Mouse (Mus musculus): ENCODE measurements around the gene Aph1c. TPM values are rescaled to one million over a fixed set of nuclear protein-coding genes. Genes with fewer than 3 reads are reported as not detected.

Aph1c gene
- polyA plus RNA-seq, 1 experiment from 2014 or later = 2.7 TPM

DNA sequence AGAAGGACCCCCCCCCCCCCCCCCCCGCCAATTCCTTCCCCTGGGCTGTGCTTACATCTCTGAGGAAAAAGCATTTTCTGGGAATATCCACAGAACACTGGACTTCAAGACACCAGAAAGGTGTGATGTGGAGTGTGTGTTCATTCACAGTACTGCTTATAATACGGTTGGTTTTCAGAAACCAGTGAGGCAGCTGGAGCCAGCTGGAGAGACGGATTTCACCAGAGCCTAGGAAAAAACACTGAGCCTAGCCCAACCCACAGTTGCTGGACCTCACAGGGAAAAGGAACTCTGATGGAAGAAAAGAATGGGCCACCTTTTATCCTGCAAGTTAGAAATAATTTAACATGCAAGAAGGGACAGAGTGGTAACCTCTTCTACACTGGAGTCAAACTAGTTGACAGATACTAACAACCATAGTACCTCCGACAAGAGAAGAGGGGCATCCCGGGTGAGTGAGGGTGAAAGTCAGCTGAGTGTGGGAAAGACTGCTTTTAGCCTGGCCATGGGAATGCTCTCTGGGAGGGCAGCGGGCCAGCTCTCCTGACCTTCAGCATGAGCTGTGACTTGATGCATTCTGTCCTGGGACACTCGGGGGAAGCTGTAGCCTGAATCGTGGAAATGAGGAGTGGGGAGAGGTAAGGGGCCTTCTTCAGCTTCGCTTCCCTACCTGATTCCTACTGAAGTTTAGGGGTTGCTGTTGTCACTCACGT, 37.6 kb upstream of the Aph1c start:
- no peak overlapping the region for H3K4me3 ChIP-seq
- peaks cover 5% of the 10 kb centered on the region; the same call in 1 of the 2 replicates for H3K4me1 ChIP-seq
- H3K4me2 ChIP-seq = no peak overlapping the region
- peaks cover 7% of the 10 kb centered on the region; the same call in 1 of the 2 replicates for H3K9me3 ChIP-seq
- no peak overlapping the region for H3K9ac ChIP-seq
- 0 out of 2 replicates have a peak, but pooled peaks cover 9% of the 10 kb centered on the region for H3K36me3 ChIP-seq
- H3K27ac ChIP-seq = no peak overlapping the region
- H3K27me3 ChIP-seq = no peaks in the 10 kb centered on the region
- ATAC-seq (ENCODE audit: insufficient number of reproducible peaks, insufficient read depth, low FRiP score, low TSS enrichment, low read depth) = no peak
- 76% methylated on average over 10 of the region's 10 CpGs for WGBS

DNA sequence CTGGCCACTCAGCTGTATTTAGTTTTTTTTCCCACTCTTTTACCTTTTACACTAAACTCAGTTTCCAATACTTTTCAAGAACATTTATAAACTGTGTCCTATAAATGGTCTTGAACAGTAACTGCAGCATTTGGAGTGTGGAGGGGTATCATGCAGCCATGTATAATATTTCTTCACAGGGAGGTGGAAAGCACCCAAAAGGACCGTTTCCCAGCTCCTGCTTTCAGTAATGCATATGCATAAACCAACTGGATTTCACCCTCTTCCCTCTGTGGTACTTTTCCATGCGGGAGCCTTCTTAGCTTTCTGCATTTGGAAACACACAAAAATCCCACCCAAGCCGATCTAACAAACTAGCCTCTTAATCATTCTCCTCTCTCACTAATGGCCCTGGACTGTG, 30.2 kb upstream of the Aph1c start:
- H3K36me3 ChIP-seq = peaks cover 11% of the 10 kb centered on the region
- peak overlapping the region; percentile 48; the same call in 1 of the 2 replicates for H3K27ac ChIP-seq
- ATAC-seq (ENCODE audit: insufficient number of reproducible peaks, insufficient read depth, low FRiP score, low TSS enrichment, low read depth) = no peak
- peaks cover 28% of the 10 kb centered on the region for H3K4me1 ChIP-seq
- H3K4me2 ChIP-seq = no peak overlapping the region
- H3K27me3 ChIP-seq = no peaks in the 10 kb centered on the region
- H3K9ac ChIP-seq = no peak overlapping the region
- H3K9me3 ChIP-seq = no peaks in the 10 kb centered on the region
- WGBS = 61% methylated on average over 3 of the region's 3 CpGs
- H3K4me3 ChIP-seq = no peak overlapping the region

DNA sequence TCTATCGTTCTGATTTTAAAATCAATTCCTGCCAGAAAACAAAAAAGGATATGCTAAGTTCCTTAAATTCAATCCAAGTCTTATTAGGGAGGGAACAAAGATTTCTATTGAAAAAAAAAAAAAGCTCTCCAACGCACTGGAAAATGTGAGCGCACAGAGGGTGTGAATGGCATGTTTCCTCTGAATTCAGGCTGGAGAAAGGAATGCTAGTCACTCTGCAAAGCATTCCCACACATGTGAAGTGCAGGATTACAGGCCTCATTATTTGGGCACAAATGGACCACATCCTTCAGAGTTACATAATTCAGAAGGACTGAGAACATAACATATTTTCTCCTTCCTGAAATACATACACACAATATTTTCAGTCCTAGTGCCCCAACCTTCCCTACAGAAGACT, 28.9 kb upstream of the Aph1c start:
- Histone ChIP-seq H3K4me1 (peaks cover 28% of the 10 kb centered on the region), H3K4me3 (no peak overlapping the region), H3K9me3 (no peaks in the 10 kb centered on the region), H3K36me3 (peaks cover 23% of the 10 kb centered on the region), H3K9ac (no peak overlapping the region), H3K4me2 (no peak overlapping the region), H3K27me3 (no peaks in the 10 kb centered on the region), H3K27ac (peak overlapping the region; percentile 39)
- WGBS = 45% methylated on average over 3 of the region's 3 CpGs
- ATAC-seq (ENCODE audit: insufficient number of reproducible peaks, insufficient read depth, low FRiP score, low TSS enrichment, low read depth) = no peak

DNA sequence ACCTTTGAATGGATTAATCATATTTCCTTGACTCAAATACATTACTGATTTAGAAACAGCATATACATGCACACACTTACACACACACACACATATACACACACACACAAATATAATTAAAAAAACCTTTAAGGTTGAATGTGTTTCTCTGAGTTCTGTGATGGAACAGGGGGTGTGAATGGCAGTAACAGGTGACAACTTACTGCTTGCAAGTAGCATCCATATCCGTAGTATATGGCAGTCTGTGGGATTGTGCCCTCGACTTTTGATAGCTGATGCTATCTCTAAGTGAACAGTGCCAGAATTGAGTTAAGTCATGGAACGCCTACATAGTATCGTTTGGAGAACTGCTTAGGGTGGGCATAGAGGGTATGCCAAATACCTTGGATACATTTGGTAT, 27.7 kb upstream of the Aph1c start:
- H3K4me1 ChIP-seq = peaks cover 28% of the 10 kb centered on the region
- no peak for ATAC-seq (ENCODE audit: insufficient number of reproducible peaks, insufficient read depth, low FRiP score, low TSS enrichment, low read depth)
- H3K27me3 ChIP-seq = no peaks in the 10 kb centered on the region
- H3K27ac ChIP-seq = no peak overlapping the region
- H3K9ac ChIP-seq = no peak overlapping the region
- no peak overlapping the region for H3K4me2 ChIP-seq
- H3K9me3 ChIP-seq = no peaks in the 10 kb centered on the region
- H3K36me3 ChIP-seq = peaks cover 32% of the 10 kb centered on the region
- H3K4me3 ChIP-seq = no peak overlapping the region
- 88% methylated on average over 4 of the region's 4 CpGs for WGBS

GRCm38 (mm10) chr9:66861104-66861767, 26.7 kb upstream of the Aph1c start:
- Histone ChIP-seq H3K4me2 (no peak overlapping the region), H3K4me3 (no peak overlapping the region), H3K27ac (peak overlapping the region; percentile 64), H3K27me3 (no peaks in the 10 kb centered on the region), H3K9ac (no peak overlapping the region), H3K36me3 (peaks cover 35% of the 10 kb centered on the region), H3K9me3 (no peaks in the 10 kb centered on the region), H3K4me1 (peaks cover 28% of the 10 kb centered on the region)
- no peak for ATAC-seq (ENCODE audit: insufficient number of reproducible peaks, insufficient read depth, low FRiP score, low TSS enrichment, low read depth)
- WGBS = 56% methylated on average over 5 of the region's 5 CpGs

DNA sequence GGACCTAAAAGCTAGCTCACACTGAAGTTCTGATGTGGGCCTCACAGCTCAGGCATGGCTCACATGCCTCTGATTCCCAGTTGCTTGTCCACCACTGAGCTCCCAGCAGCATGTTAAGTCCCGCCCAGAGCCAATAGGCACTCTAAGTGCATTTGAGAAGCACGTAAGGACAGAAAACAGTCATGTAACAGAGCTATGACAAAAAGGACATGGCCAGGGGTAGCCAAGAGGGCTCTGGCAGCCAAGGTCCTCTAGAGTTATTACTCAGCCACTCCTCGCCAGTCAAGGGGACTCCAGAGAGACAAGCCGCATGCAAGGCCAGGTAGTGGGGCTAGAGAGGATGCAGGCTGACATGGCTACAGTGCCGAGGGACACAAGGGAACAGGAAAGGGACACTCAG, 25.0 kb upstream of the Aph1c start:
- Histone ChIP-seq H3K4me2 (no peak overlapping the region), H3K4me3 (no peak overlapping the region), H3K4me1 (peaks cover 23% of the 10 kb centered on the region), H3K9me3 (no peaks in the 10 kb centered on the region), H3K27ac (no peak overlapping the region), H3K9ac (no peak overlapping the region), H3K36me3 (peaks cover 35% of the 10 kb centered on the region), H3K27me3 (no peaks in the 10 kb centered on the region)
- 89% methylated on average over 5 of the region's 5 CpGs for WGBS
- no peak for ATAC-seq (ENCODE audit: insufficient number of reproducible peaks, insufficient read depth, low FRiP score, low TSS enrichment, low read depth)

DNA sequence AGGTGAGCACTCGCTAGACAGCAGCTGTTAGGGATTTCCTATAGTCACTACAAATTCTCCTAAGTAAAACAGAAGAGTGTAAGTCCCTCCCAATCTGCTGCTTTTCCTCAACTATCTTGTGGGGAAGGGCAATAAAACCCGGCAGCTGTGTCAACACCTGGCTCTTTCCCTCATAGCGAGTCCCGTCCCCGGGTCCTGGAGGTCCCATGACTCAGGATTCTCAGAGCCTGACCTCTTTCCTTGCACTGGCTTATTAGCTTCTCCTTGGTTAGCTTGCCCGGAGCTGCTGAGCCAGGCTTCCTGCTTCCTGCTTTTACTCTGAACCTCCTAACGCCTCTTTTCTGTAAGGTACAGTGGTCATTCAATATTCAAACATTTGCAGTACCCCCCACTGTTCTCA, 21.3 kb upstream of the Aph1c start:
- no peaks in the 10 kb centered on the region for H3K9me3 ChIP-seq
- WGBS = 70% methylated on average over 7 of the region's 7 CpGs
- no peak overlapping the region for H3K4me2 ChIP-seq
- H3K9ac ChIP-seq = no peak overlapping the region
- ATAC-seq (ENCODE audit: insufficient number of reproducible peaks, insufficient read depth, low FRiP score, low TSS enrichment, low read depth) = no peak
- peaks cover 6% of the 10 kb centered on the region for H3K4me1 ChIP-seq
- no peak overlapping the region for H3K27ac ChIP-seq
- no peak overlapping the region for H3K4me3 ChIP-seq
- peaks cover 41% of the 10 kb centered on the region for H3K36me3 ChIP-seq
- no peaks in the 10 kb centered on the region for H3K27me3 ChIP-seq

GRCm38 (mm10) chr9:66852592-66852991, 18.1 kb upstream of the Aph1c start:
- no peak overlapping the region for H3K4me3 ChIP-seq
- H3K27me3 ChIP-seq = no peaks in the 10 kb centered on the region
- no peak for ATAC-seq (ENCODE audit: insufficient number of reproducible peaks, insufficient read depth, low FRiP score, low TSS enrichment, low read depth)
- WGBS = 75% methylated on average over 6 of the region's 6 CpGs
- H3K4me1 ChIP-seq = no peaks in the 10 kb centered on the region
- H3K9ac ChIP-seq = no peak overlapping the region
- H3K36me3 ChIP-seq = peaks cover 26% of the 10 kb centered on the region
- H3K27ac ChIP-seq = no peak overlapping the region
- H3K4me2 ChIP-seq = no peak overlapping the region
- no peaks in the 10 kb centered on the region for H3K9me3 ChIP-seq

DNA sequence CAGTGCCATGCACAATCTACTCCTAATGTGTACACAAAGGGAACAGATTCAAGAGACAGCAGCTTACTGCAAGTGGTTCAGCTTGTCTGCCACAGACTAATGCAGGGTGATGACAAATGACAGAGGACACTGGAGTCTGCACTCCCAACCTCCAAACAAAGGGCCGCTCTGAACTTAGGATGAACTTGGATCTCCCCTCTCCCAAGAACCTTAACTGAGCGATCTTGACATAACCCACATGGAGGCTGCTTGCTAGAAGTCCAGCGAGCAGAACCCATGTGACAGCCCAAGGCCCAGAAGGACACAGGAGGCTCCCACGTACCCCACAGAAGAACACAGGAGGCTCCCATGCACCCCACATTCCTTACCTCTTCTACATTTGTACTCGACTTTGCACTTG, 16.4 kb upstream of the Aph1c start:
- Histone ChIP-seq H3K36me3 (peaks cover 33% of the 10 kb centered on the region), H3K9me3 (no peaks in the 10 kb centered on the region), H3K27ac (no peak overlapping the region), H3K4me3 (no peak overlapping the region), H3K4me2 (no peak overlapping the region), H3K27me3 (no peaks in the 10 kb centered on the region), H3K4me1 (no peaks in the 10 kb centered on the region), H3K9ac (no peak overlapping the region)
- ATAC-seq (ENCODE audit: insufficient number of reproducible peaks, insufficient read depth, low FRiP score, low TSS enrichment, low read depth) = no peak
- WGBS = 82% methylated on average over 5 of the region's 5 CpGs

GRCm38 (mm10) chr9:66846822-66847221, 12.3 kb upstream of the Aph1c start:
- no peak overlapping the region for H3K9ac ChIP-seq
- WGBS = 93% methylated on average over 5 of the region's 5 CpGs
- H3K27ac ChIP-seq = no peak overlapping the region
- H3K4me2 ChIP-seq = no peak overlapping the region
- no peaks in the 10 kb centered on the region for H3K9me3 ChIP-seq
- H3K36me3 ChIP-seq = peaks cover 31% of the 10 kb centered on the region
- no peak for ATAC-seq (ENCODE audit: insufficient number of reproducible peaks, insufficient read depth, low FRiP score, low TSS enrichment, low read depth)
- no peaks in the 10 kb centered on the region for H3K27me3 ChIP-seq
- no peak overlapping the region for H3K4me3 ChIP-seq
- H3K4me1 ChIP-seq = no peaks in the 10 kb centered on the region

GRCm38 (mm10) chr9:66835097-66835480, 563 bp upstream of the Aph1c start:
- H3K27ac ChIP-seq = no peak overlapping the region
- H3K4me1 ChIP-seq = peaks cover 14% of the 10 kb centered on the region
- WGBS = 0% methylated on average over 24 of the region's 24 CpGs
- peaks cover 5% of the 10 kb centered on the region; the same call in 1 of the 2 replicates for H3K27me3 ChIP-seq
- peak overlapping the region; percentile 92 for H3K4me2 ChIP-seq
- H3K9ac ChIP-seq = peak overlapping the region; percentile 59
- H3K4me3 ChIP-seq = peak overlapping the region; percentile 66
- H3K36me3 ChIP-seq = no peaks in the 10 kb centered on the region
- H3K9me3 ChIP-seq = no peaks in the 10 kb centered on the region
- ATAC-seq (ENCODE audit: insufficient number of reproducible peaks, insufficient read depth, low FRiP score, low TSS enrichment, low read depth) = peak; percentile 66

- Histone ChIP-seq H3K4me3 (peak overlapping the region; percentile 66), H3K27ac (no peak overlapping the region; the same call in 1 of the 2 replicates), H3K9ac (peak overlapping the region; percentile 64), H3K4me2 (peak overlapping the region; percentile 92), H3K9me3 (no peaks in the 10 kb centered on the region), H3K36me3 (no peaks in the 10 kb centered on the region), H3K27me3 (peaks cover 5% of the 10 kb centered on the region; the same call in 1 of the 2 replicates), H3K4me1 (peaks cover 14% of the 10 kb centered on the region)
- WGBS = 18% methylated on average over 7 of the region's 7 CpGs
- ATAC-seq (ENCODE audit: insufficient number of reproducible peaks, insufficient read depth, low FRiP score, low TSS enrichment, low read depth) = no peak
These were observed 675 bp downstream of the Aph1c start for GRCm38 (mm10) chr9:66833851-66834250.

All from embryonic facial prominence, embryonic 13.5 days (tissue).